Mouse (Mus musculus): ENCODE data around the gene Slmap. TPM values are rescaled to one million over a fixed set of nuclear protein-coding genes. Genes with fewer than 3 reads are reported as not detected.
"Not testable (repeated sequence)": the region's sequence is repeated elsewhere in the genome, so short reads cannot be mapped to it uniquely, and the experiment has no call there.

The Slmap gene
- 53.6 and 58.0 TPM in 2 replicates for polyA plus RNA-seq (2014; fragmentation: Nextera tagmentation; extraction: Ambion mirVana)

DNA sequence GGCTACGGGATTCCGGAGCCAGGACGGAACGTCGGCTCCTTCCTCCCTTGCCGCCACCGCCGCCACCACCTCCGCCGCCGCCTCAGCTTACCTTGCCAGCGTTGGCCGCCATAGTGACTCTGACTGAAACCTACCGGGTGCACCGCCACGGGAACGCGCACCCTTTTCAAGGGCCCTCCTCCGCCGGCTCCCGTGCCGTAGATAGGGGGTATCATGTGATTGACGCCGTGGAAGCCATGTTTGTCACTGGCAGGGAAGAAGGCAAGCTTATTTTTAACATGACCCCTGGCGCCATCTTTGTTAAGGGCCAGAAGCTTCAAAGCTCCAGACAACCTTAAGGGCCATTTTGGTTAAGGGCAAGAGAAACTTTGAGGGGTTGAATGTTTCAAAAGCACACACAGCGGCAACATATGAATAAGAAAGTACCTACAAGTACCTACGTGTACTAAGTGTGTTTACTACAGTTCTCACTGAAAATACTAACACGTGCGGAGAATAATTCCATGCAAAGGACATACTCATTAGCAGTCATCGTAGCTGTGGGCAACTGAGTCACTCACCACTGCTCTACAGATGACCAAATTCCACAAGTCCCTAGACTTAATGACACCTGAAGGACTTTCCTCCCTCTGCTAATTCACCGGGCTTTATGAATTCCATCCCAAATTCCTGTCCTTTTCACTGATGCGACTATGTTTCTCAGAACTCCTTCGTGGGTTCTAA is at the start of gene Slmap:
Gene Slmap, minus strand, starts transcription at position 175 of the 723 bp plus-strand sequence.
- ATAC-seq (ENCODE audit: insufficient number of reproducible peaks, insufficient read depth, low FRiP score, low read depth), result peak; percentile 95
- peak within 1 kb of the TSS; percentile 99 for H3K4me3 ChIP-seq (ENCODE audit: low read depth, low read length)
- no peaks in the 10 kb centered on the region for H3K27me3 ChIP-seq (ENCODE audit: control insufficient read depth, insufficient read depth, low read length)
- H3K9ac ChIP-seq (replicated peaks; ENCODE audit: low read depth, low read length), result peak within 1 kb of the TSS; percentile 89
- peaks cover 10% of the 10 kb centered on the region; the same call in 1 of the 2 replicates for H3K4me1 ChIP-seq (ENCODE audit: control insufficient read depth, insufficient read depth, low read length)
- H3K27ac ChIP-seq (ENCODE audit: low read length), result peak within 1 kb of the TSS; percentile 76
- WGBS, result 15% methylated on average over 27 of the region's 33 CpGs
- H3K4me2 ChIP-seq (replicated peaks; ENCODE audit: low read depth, low read length), result peak within 1 kb of the TSS; percentile 73
- no peaks in the 10 kb centered on the region; the same call in 1 of the 2 replicates for H3K36me3 ChIP-seq (ENCODE audit: control insufficient read depth, insufficient read depth, low read length)
- H3K9me3 ChIP-seq (ENCODE audit: control insufficient read depth, low read depth, low read length), result no peaks in the 10 kb centered on the region

DNA sequence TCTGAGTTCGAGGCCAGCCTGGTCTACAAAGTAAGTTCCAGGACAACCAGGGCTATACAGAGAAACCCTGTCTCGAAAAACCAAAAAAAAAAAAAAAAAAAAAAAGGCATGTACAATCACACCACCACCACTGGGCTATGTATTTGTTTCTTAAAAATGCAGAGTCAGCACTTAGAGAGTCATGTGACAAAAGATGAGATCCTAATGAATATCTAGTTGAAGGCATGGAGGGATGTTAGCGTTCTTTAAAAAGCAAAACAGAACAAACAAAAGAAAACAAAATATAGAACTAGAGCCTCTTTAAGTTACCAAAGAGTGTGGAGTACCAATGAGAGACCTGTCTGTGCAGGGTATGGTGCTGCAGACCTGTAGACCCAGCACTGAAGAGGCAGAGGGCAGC is 48.9 kb upstream of the Slmap start:
- no peak for ATAC-seq (ENCODE audit: insufficient number of reproducible peaks, insufficient read depth, low FRiP score, low read depth)
- WGBS, result 84% methylated on average over 3 of the region's 3 CpGs
- Histone ChIP-seq H3K27ac (ENCODE audit: low read length) (no peak overlapping the region), H3K36me3 (ENCODE audit: control insufficient read depth, insufficient read depth, low read length) (peaks cover 3% of the 10 kb centered on the region; the same call in 1 of the 2 replicates), H3K4me1 (ENCODE audit: control insufficient read depth, insufficient read depth, low read length) (0 out of 2 replicates have a peak, but pooled peaks cover 2% of the 10 kb centered on the region), H3K4me2 (replicated peaks; ENCODE audit: low read depth, low read length) (no peak overlapping the region), H3K9ac (replicated peaks; ENCODE audit: low read depth, low read length) (no peak overlapping the region), H3K27me3 (ENCODE audit: control insufficient read depth, insufficient read depth, low read length) (no peaks in the 10 kb centered on the region), H3K4me3 (ENCODE audit: low read depth, low read length) (no peak overlapping the region), H3K9me3 (ENCODE audit: control insufficient read depth, low read depth, low read length) (no peaks in the 10 kb centered on the region)

GRCm38 (mm10) chr14:26579346-26580343 is 44.9 kb upstream of the Slmap start:
- H3K4me1 ChIP-seq (ENCODE audit: control insufficient read depth, insufficient read depth, low read length), result no peaks in the 10 kb centered on the region
- peak overlapping the region; percentile 70 for H3K4me2 ChIP-seq (replicated peaks; ENCODE audit: low read depth, low read length)
- H3K9me3 ChIP-seq (ENCODE audit: control insufficient read depth, low read depth, low read length), result no peaks in the 10 kb centered on the region
- H3K9ac ChIP-seq (replicated peaks; ENCODE audit: low read depth, low read length), result peak overlapping the region; percentile 99
- ATAC-seq (ENCODE audit: insufficient number of reproducible peaks, insufficient read depth, low FRiP score, low read depth), result peak; percentile 94
- WGBS, result under 1% methylated on average over 79 of the region's 79 CpGs
- peaks cover 3% of the 10 kb centered on the region; the same call in 1 of the 2 replicates for H3K36me3 ChIP-seq (ENCODE audit: control insufficient read depth, insufficient read depth, low read length)
- H3K27me3 ChIP-seq (ENCODE audit: control insufficient read depth, insufficient read depth, low read length), result no peaks in the 10 kb centered on the region
- peak overlapping the region; percentile 90 for H3K4me3 ChIP-seq (ENCODE audit: low read depth, low read length)
- H3K27ac ChIP-seq (ENCODE audit: low read length), result peak overlapping the region; percentile 98

- no peaks in the 10 kb centered on the region for H3K4me1 ChIP-seq (ENCODE audit: control insufficient read depth, insufficient read depth, low read length)
- peaks cover 3% of the 10 kb centered on the region; the same call in 1 of the 2 replicates for H3K36me3 ChIP-seq (ENCODE audit: control insufficient read depth, insufficient read depth, low read length)
- no peaks in the 10 kb centered on the region for H3K27me3 ChIP-seq (ENCODE audit: control insufficient read depth, insufficient read depth, low read length)
- no peaks in the 10 kb centered on the region for H3K9me3 ChIP-seq (ENCODE audit: control insufficient read depth, low read depth, low read length)
- 50% methylated on average over 6 of the region's 6 CpGs for WGBS
- peak overlapping the region; percentile 90; the same call in 1 of the 2 replicates for H3K4me3 ChIP-seq (ENCODE audit: low read depth, low read length)
- H3K4me2 ChIP-seq (replicated peaks; ENCODE audit: low read depth, low read length), result peak overlapping the region; percentile 70
- ATAC-seq (ENCODE audit: insufficient number of reproducible peaks, insufficient read depth, low FRiP score, low read depth), result peak; percentile 54
- H3K9ac ChIP-seq (replicated peaks; ENCODE audit: low read depth, low read length), result no peak overlapping the region
- peak overlapping the region; percentile 98; the same call in 1 of the 2 replicates for H3K27ac ChIP-seq (ENCODE audit: low read length)
Measured at GRCm38 (mm10) chr14:26578791-26579191, 44.1 kb upstream of the Slmap start.

GRCm38 (mm10) chr14:26576255-26576780 is 41.6 kb upstream of the Slmap start:
- no peak overlapping the region for H3K27ac ChIP-seq (ENCODE audit: low read length)
- H3K4me3 ChIP-seq (ENCODE audit: low read depth, low read length), result no peak overlapping the region
- H3K4me1 ChIP-seq (ENCODE audit: control insufficient read depth, insufficient read depth, low read length), result no peaks in the 10 kb centered on the region
- ATAC-seq (ENCODE audit: insufficient number of reproducible peaks, insufficient read depth, low FRiP score, low read depth), result no peak
- H3K9me3 ChIP-seq (ENCODE audit: control insufficient read depth, low read depth, low read length), result no peaks in the 10 kb centered on the region
- no peak overlapping the region for H3K9ac ChIP-seq (replicated peaks; ENCODE audit: low read depth, low read length)
- no peaks in the 10 kb centered on the region for H3K27me3 ChIP-seq (ENCODE audit: control insufficient read depth, insufficient read depth, low read length)
- no peak overlapping the region for H3K4me2 ChIP-seq (replicated peaks; ENCODE audit: low read depth, low read length)
- H3K36me3 ChIP-seq (ENCODE audit: control insufficient read depth, insufficient read depth, low read length), result no peaks in the 10 kb centered on the region
- WGBS, result 67% methylated on average over 3 of the region's 3 CpGs

DNA sequence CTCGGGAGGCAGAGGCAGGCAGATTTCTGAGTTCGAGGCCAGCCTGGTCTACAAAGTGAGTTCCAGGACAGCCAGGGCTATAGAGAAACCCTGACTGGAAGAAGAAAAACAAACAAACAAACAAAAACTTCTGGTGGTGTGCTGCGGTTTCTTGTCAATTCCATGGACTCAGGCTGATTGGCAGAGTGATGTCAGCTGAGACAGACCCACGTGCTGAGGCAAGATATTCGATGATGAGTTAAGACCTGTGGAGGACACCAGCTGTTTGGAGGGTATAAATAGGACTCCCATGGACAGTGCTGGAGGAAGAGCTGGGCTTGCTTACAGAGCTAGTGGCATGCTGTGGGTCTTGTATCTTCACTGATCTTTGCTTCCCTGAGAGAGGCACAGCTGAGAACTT is 38.8 kb upstream of the Slmap start, which contains the start of gene Dennd6a:
Gene Dennd6a, plus strand, starts transcription at position 301 of the 400 bp plus-strand sequence.
- 85% methylated on average over 5 of the region's 5 CpGs for whole genome bisulfite sequencing
- not testable (repeated sequence) for H3K27ac ChIP-seq (ENCODE audit: low read length)

DNA sequence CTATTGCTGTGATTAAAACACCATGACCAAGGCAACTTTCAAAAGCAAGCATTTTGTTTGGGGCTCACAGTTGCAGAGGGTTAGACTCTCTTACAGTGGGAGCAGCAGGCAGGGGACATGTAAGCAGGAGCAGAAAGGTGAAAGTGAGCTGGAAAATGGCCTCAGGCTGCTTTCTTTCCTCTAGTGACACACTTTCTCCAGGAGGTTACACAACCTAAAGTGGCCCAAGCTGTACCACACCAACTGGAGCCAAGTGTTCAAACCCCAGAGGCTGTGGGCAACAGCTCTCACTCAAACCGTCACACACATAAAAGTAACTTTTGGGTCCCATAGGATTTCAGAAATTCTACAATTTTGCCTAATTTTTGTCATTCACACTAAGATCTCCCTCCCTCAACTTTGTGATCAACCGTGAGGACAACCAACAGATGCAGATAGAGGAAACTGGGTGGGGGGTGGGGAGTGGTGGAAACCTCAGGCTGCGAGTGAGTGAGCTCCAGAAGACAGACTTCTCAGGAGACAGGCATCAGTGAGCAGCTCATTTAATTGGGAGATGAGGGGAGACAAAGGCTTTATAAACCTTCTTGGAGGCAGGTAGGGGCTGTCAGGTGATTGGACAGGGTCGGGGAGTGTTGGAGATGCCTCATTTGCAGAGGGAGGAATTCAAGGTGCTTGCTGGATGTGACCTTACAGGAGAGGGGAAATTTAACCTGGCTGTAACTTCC is 37.4 kb upstream of the Slmap start:
- Histone ChIP-seq H3K9me3 (ENCODE audit: control insufficient read depth, low read depth, low read length) (no peaks in the 10 kb centered on the region), H3K27ac (ENCODE audit: low read length) (no peak overlapping the region), H3K36me3 (ENCODE audit: control insufficient read depth, insufficient read depth, low read length) (no peaks in the 10 kb centered on the region), H3K4me1 (ENCODE audit: control insufficient read depth, insufficient read depth, low read length) (no peaks in the 10 kb centered on the region), H3K27me3 (ENCODE audit: control insufficient read depth, insufficient read depth, low read length) (no peaks in the 10 kb centered on the region), H3K4me2 (replicated peaks; ENCODE audit: low read depth, low read length) (no peak overlapping the region), H3K9ac (replicated peaks; ENCODE audit: low read depth, low read length) (no peak overlapping the region), H3K4me3 (ENCODE audit: low read depth, low read length) (no peak overlapping the region)
- WGBS, result 59% methylated on average over 4 of the region's 4 CpGs
- no peak for ATAC-seq (ENCODE audit: insufficient number of reproducible peaks, insufficient read depth, low FRiP score, low read depth)

More for the DNA sequence above, 38.8 kb upstream of the Slmap start, which contains the start of gene Dennd6a:
- not testable (repeated sequence) for H3K4me3 ChIP-seq (ENCODE audit: low read depth, low read length); H3K36me3 ChIP-seq (ENCODE audit: control insufficient read depth, insufficient read depth, low read length); H3K9me3 ChIP-seq (ENCODE audit: control insufficient read depth, low read depth, low read length); H3K9ac ChIP-seq (replicated peaks; ENCODE audit: low read depth, low read length); H3K4me1 ChIP-seq (ENCODE audit: control insufficient read depth, insufficient read depth, low read length); ATAC-seq (ENCODE audit: insufficient number of reproducible peaks, insufficient read depth, low FRiP score, low read depth); H3K4me2 ChIP-seq (replicated peaks; ENCODE audit: low read depth, low read length); H3K27me3 ChIP-seq (ENCODE audit: control insufficient read depth, insufficient read depth, low read length)

Data from stomach, embryonic 14.5 days (tissue).